Mouse (Mus musculus) myocyte (in vitro differentiated cells): ENCODE data around the gene Mtx2.

Experiments used
- CEBPB ChIP-seq: IDR thresholded peaks from 2 replicates; pipeline ENCODE4 v1.6.1; 2011; ENCODE audit warnings: mild to moderate bottlenecking, moderate library complexity; ENCODE audit not compliant: poor library complexity, insufficient read depth, severe bottlenecking
- MAX ChIP-seq: IDR thresholded peaks from one replicate; pipeline ENCODE4 v1.6.1; 2011; ENCODE audit warnings: low read depth, mild to moderate bottlenecking, control low read depth

DNA sequence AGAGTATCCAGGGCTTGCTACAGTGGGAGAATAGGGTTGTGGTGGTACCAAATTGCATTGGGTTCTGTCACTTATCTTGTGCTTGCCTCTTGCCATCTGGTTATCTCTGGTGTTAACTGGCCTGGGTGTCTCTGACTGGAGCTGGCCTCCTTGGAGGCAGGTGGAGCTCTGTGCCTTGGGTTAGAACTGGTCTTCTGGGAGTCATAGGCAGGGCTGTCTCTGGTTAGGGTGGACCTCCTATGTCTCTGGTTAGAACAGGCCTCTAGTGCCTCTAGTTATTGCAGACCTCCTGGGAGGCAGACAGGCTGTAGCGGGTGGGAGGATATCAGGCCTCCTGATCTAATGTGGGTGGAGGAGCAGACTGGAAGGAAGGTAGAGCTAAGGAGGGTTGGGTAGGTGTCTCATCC, 36.5 kb downstream of the Mtx2 start:
- TF ChIP-seq CEBPB (no peak), MAX (no peak)
